Mouse (Mus musculus) limb, embryonic 14.5 days (tissue): ENCODE results near the gene Ndufv1. TPM values are rescaled to one million over a fixed set of nuclear protein-coding genes. Genes with fewer than 3 reads are reported as not detected.
"Not testable (repeated sequence)": the region's sequence is repeated elsewhere in the genome, so short reads cannot be mapped to it uniquely, and the experiment has no call there.

Source experiments
- ATAC-seq: fragments of 200-750 bp; cut with Nextera tagmentation; 2 replicates; pipeline ENCODE4 v1.8.0; 2017; ENCODE audit warnings: low read depth, moderate number of reproducible peaks, moderate TSS enrichment; ENCODE audit not compliant: low FRiP score
- DNase-seq: peaks from one replicate; pipeline ENCODE4 v3.0.0-alpha.2; 2015; ENCODE audit warnings: low spot score
- H3K27ac ChIP-seq: fragments of 300-500 bp; sonication (generic); replicated peaks from 2 replicates; pipeline ENCODE4 v1.5.1; 2014; ENCODE audit warnings: low read depth, mild to moderate bottlenecking, low read length, moderate library complexity, mixed read lengths
- H3K27me3 ChIP-seq: fragments of 300-500 bp; sonication (generic); 2 replicates; pipeline ENCODE4 v1.6.1; 2014; ENCODE audit warnings: low read length, mixed read lengths; ENCODE audit not compliant: control insufficient read depth, insufficient read depth
- H3K36me3 ChIP-seq: fragments of 300-500 bp; sonication (generic); 2 replicates; pipeline ENCODE4 v1.6.1; 2014; ENCODE audit warnings: mild to moderate bottlenecking, low read length, moderate library complexity, mixed read lengths; ENCODE audit not compliant: control insufficient read depth, insufficient read depth
- H3K4me1 ChIP-seq: fragments of 300-500 bp; sonication (generic); 2 replicates; pipeline ENCODE4 v1.6.1; 2014; ENCODE audit warnings: antibody characterized with exemption, low read length, mixed read lengths; ENCODE audit not compliant: control insufficient read depth, insufficient read depth
- H3K4me2 ChIP-seq: fragments of 300-500 bp; sonication (generic); replicated peaks from 2 replicates; pipeline ENCODE4 v1.6.1; 2014; ENCODE audit warnings: low read depth, mild to moderate bottlenecking, low read length, moderate library complexity; ENCODE audit not compliant: severe bottlenecking
- H3K4me3 ChIP-seq: fragments of 300-500 bp; sonication (generic); replicated peaks from 2 replicates; pipeline ENCODE4 v1.5.1; 2014; ENCODE audit warnings: low read length
- H3K9ac ChIP-seq: fragments of 300-500 bp; sonication (generic); 2 replicates; pipeline ENCODE4 v1.6.1; 2014; ENCODE audit warnings: mild to moderate bottlenecking, low read depth, low read length, moderate library complexity; ENCODE audit not compliant: severe bottlenecking
- H3K9me3 ChIP-seq: fragments of 300-500 bp; sonication (generic); 2 replicates; pipeline ENCODE4 v1.6.1; 2016; ENCODE audit warnings: low read length; ENCODE audit not compliant: control insufficient read depth
- POLR2A ChIP-seq: fragments of 200-500 bp; IDR thresholded peaks from 2 replicates; pipeline ENCODE4 v1.8.0; 2012; ENCODE audit warnings: inconsistent platforms, mild to moderate bottlenecking, moderate library complexity, borderline replicate concordance; ENCODE audit not compliant: insufficient read depth, insufficient read length; ENCODE audit errors: extremely low read depth
- WGBS: fragments of 180-500 bp; shearing (Covaris S2); extraction: QIAGEN DNeasy Blood & Tissue Kit; methylation state at CpG from one replicate; pipeline ENCODE4 v1.1.7; 2014; 5-methylcytosine and 5-hydroxymethylcytosine counted together
- polyA plus RNA-seq, 2 experiments: library from polyadenylated mRNA; depleted of rRNA in 1 of 2; stranded (reverse) in 1 of 2; unstranded in 1 of 2; fragments of >200 nt; fragmentation: Nextera tagmentation in 1 of 2; extraction: Ambion mirVana in 1 of 2; gene quantifications; 2 replicates each; pipeline versions ENCODE4 v1.2.1 to v1.2.3; 2012 to 2014

Ndufv1 gene
- polyA plus RNA-seq (2012; rRNA removed) = 141 and 157 TPM in 2 replicates
- 193 and 194 TPM in 2 replicates for polyA plus RNA-seq (2014; fragmentation: Nextera tagmentation; extraction: Ambion mirVana)

DNA sequence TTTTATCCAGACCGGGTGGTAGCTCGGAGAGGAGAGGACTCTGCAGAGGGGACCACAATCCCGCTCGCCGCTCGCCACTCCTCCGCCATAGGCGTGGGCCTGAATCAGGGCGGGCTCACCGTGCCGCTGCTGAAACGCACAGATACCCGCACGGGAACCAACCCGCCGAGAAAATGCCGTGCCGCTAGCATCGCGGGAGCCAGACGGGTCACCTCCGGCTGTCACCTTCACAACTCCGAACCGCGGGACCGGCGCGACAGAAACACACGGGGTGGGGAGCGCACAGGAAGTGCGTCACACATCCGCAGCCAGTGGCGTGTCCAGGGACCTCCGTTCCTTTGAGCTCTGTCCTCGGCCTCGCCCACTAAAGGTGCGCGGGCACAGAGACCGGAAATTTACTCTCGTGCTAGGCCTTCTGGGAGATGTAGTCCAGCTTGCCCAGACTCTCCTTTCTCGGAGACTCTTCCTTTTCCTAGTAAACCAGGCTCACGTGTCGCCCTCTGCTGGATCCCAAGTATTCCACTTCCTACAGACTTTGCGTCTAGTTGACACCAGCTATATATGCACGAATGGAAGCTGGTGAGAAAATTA is at the start of gene Ndufv1:
Gene Ndufv1 (minus strand): TSS at position 375 of the 591 bp plus-strand sequence.
- no peaks in the 10 kb centered on the region for H3K27me3 ChIP-seq
- peaks cover 8% of the 10 kb centered on the region for H3K4me1 ChIP-seq
- no peak for TF ChIP-seq POLR2A
- peak within 1 kb of the TSS; percentile 63; the same call in 1 of the 2 replicates for H3K27ac ChIP-seq
- peaks cover 35% of the 10 kb centered on the region for H3K36me3 ChIP-seq
- peak within 1 kb of the TSS; percentile 89 for H3K4me3 ChIP-seq
- WGBS = 1% methylated on average over 45 of the region's 45 CpGs
- ATAC-seq = peak; percentile 99
- H3K9ac ChIP-seq = peak within 1 kb of the TSS; percentile 73
- DNase-seq = peak; percentile 99
- peak within 1 kb of the TSS; percentile 57 for H3K4me2 ChIP-seq
- H3K9me3 ChIP-seq = no peaks in the 10 kb centered on the region

DNA sequence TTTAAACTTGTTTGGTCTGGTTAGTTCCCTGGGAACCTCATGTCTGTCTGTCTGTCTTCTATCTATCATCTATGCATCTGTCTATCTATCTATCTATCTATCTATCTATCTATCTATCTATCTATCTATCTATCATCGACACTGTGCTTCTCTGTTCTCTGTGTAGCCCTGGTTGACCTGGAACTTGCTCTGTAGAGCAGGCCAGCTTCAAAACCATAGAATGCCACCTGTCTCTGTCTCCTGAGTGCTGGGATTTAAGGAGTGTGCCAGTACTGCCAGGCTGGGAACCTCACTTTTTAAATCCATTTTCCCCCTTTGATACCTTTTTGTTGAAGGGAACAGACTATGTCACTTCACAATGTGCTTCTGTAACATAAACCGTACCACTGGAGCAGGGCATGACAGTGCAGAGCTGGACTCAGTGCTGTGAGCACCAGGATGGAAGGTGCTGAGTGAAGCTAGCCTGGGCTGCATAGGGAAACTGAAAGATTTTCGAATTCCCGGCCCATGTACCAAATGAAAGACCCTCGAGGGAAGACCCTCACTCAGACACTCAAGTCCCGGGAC is 48.4 kb upstream of the Ndufv1 start:
- no peak overlapping the region for H3K27ac ChIP-seq
- H3K9ac ChIP-seq = no peak overlapping the region
- no peak for ATAC-seq
- H3K4me2 ChIP-seq = no peak overlapping the region
- H3K27me3 ChIP-seq = no peaks in the 10 kb centered on the region
- WGBS = 92% methylated on average over 6 of the region's 6 CpGs
- H3K4me3 ChIP-seq = no peak overlapping the region
- no peaks in the 10 kb centered on the region for H3K9me3 ChIP-seq
- TF ChIP-seq POLR2A = no peak
- no peak for DNase-seq
- H3K36me3 ChIP-seq = no peaks in the 10 kb centered on the region
- H3K4me1 ChIP-seq = no peaks in the 10 kb centered on the region

DNA sequence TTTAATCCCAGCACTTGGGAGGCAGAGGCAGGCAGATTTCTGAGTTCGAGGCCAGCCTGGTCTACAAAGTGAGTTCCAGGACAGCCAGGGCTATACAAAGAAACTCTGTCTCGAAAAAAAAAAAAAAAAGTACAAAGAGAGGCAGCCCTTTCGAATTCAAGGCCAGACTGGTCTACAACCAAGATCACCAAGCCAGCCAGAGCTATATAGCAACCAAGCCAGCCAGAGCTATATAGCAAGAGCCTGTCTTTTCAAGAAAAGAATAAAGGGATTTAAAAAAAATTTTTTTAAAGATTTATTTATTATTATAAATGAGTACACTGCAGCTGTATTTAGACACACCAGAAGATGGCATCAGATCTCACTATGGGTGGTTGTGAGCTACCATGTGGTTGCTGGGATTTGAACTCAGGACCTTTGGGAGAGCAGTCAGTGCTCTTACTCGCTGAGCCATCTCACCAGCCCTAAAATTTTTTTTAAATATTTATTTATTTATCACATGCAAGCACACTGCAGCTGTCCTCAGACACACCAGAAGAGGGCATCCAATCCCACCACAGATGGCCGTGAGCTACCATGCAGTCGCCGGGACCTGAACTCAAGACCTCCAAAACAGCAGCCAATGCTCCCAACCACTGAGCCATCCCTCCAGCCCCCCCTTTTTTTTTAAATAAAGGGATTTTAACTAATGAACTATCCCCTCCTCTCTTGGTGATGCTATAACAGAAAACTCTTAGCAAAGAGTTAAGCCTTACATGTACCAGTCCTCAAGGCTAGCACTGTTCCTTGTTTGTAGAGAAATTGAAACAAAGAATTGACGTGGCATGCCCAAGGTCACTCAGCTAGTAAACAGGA is 47.7 kb upstream of the Ndufv1 start:
- DNase-seq, H3K4me1 ChIP-seq, H3K4me3 ChIP-seq, H3K9me3 ChIP-seq, H3K27me3 ChIP-seq, H3K36me3 ChIP-seq, ATAC-seq, H3K9ac ChIP-seq, H3K4me2 ChIP-seq, H3K27ac ChIP-seq: not testable (repeated sequence)
- WGBS = 89% methylated on average over 8 of the region's 8 CpGs

DNA sequence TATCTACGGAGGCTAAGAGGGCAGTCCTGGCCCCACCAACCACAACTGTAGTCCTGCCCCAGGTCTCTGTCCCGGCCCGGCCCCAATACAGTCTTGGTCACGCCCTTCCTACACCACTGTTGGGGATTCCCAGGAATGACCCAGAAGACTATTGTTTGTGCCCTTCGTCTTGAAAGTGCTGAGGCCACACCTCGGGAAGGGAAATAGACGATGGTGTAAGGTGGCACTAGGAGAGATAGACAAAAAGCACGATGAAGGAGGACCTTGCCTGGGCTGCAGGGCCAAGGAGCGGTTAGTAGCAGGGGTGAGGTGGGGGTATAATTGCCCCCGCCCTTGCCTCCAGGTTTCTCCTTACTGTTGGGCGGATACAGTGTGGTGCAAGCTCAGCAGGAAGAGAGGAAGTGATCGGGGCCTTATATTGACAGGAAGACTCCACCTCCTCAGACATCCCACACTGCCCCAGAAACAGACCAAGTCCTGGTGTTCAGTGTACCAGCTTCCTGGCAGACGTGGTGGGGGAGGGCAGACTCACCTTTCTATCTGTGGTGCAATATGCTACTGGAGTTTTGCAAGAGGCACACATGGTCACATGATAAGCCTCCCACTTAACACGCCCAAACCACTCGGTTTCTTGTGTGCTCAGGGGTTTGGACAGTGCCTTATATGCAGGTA is 46.6 kb upstream of the Ndufv1 start, which contains the start of gene Gstp3:
Gene Gstp3 (minus strand): TSS at position 501 of the 672 bp plus-strand sequence.
- DNase-seq (no peak), ATAC-seq (no peak)
- no peak for TF ChIP-seq POLR2A
- H3K36me3 ChIP-seq = no peaks in the 10 kb centered on the region
- no peak within 1 kb of the TSS for H3K4me2 ChIP-seq
- no peaks in the 10 kb centered on the region for H3K27me3 ChIP-seq
- H3K4me1 ChIP-seq = no peaks in the 10 kb centered on the region
- H3K4me3 ChIP-seq = no peak within 1 kb of the TSS
- H3K9ac ChIP-seq = no peak within 1 kb of the TSS
- no peaks in the 10 kb centered on the region for H3K9me3 ChIP-seq
- WGBS = 78% methylated on average over 15 of the region's 15 CpGs
- H3K27ac ChIP-seq = no peak within 1 kb of the TSS

DNA sequence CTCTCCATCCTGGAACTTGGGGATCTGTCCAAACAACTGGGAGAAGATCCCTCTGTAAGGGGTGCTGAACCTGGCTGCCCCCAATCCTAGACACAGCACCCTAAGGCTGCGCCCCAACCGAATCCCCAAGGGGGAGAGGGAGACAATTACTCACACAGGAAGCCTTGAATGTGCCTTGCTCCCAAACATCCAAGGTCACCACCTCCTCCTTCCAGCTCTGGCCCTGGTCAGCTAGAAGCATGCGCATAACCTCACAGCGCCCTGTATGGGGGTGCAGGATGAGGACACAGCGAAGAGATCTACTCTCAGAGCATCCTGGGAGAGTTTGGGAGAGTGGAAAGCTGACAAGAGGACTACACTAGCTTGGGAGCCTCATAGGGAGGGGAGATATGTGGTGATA is 46.0 kb upstream of the Ndufv1 start:
- no peak overlapping the region for H3K4me2 ChIP-seq
- no peaks in the 10 kb centered on the region for H3K4me1 ChIP-seq
- no peaks in the 10 kb centered on the region for H3K27me3 ChIP-seq
- no peaks in the 10 kb centered on the region for H3K9me3 ChIP-seq
- H3K9ac ChIP-seq = no peak overlapping the region
- DNase-seq = no peak
- no peak for ATAC-seq
- H3K4me3 ChIP-seq = no peak overlapping the region
- H3K36me3 ChIP-seq = no peaks in the 10 kb centered on the region
- no peak for TF ChIP-seq POLR2A
- WGBS = 90% methylated on average over 5 of the region's 5 CpGs
- no peak overlapping the region for H3K27ac ChIP-seq
